Mouse (Mus musculus): Measurements from ENCODE around the gene Spsb1. TPM values are rescaled to one million over a fixed set of nuclear protein-coding genes. Genes with fewer than 3 reads are reported as not detected.

Gene Spsb1
- polyA plus RNA-seq, 1 experiment from 2014 or later, result 0.97 TPM

DNA sequence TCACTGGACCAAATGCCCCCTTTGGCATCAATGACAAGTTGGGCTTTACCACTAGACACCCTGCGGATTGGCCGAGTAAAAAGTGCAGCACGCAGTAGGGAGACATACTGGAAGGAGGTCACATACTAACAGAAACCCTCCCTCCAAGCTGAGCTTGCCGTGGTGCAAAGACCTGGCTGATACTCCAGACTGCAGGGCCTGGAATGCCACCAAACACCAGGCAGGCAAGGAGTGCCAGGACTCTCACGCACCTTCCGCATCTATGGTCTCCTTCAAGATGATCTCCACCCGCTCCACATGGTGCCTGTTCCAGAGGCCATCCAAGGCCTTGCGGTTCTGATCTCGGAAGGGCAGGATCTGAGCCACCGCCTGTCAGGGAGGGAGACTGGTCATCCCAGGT is 39.4 kb upstream of the Spsb1 start:
- ATAC-seq (ENCODE audit: low read depth) (no peak), DNase-seq (no peak)
- H3K4me1 ChIP-seq (replicated peaks), result peaks cover 48% of the 10 kb centered on the region
- no peak overlapping the region for H3K9ac ChIP-seq
- peaks cover 22% of the 10 kb centered on the region for H3K36me3 ChIP-seq
- H3K9me3 ChIP-seq (replicated peaks), result no peaks in the 10 kb centered on the region
- no peaks in the 10 kb centered on the region for H3K27me3 ChIP-seq
- 85% methylated on average over 10 of the region's 10 CpGs for WGBS (ENCODE audit: insufficient replicate concordance)
- no peak overlapping the region for H3K4me2 ChIP-seq
- no peak overlapping the region for H3K4me3 ChIP-seq (replicated peaks)
- no peak overlapping the region for H3K27ac ChIP-seq

DNA sequence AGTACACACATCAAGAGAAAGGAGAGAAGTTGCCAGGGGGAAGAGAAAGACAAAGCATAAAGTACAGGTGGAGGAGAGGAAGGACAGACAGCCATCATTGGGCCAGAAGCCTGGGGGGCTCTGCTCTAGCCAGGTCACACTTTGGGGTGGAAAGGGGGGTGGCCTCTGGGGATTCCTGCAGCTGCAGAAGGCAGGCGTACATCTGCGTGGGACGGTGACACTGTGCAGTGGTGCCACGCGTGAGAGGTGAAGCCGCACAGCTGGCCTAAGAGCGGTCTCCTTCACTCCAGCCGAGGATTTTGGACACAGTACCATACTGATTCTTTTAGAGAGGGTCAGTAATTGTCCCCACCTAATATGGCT is 37.8 kb upstream of the Spsb1 start:
- Histone ChIP-seq H3K27me3 (no peaks in the 10 kb centered on the region), H3K9me3 (replicated peaks) (no peaks in the 10 kb centered on the region), H3K4me1 (replicated peaks) (peaks cover 46% of the 10 kb centered on the region), H3K4me3 (replicated peaks) (no peak overlapping the region), H3K4me2 (no peak overlapping the region), H3K36me3 (peaks cover 22% of the 10 kb centered on the region), H3K9ac (no peak overlapping the region), H3K27ac (no peak overlapping the region)
- DNase-seq, result no peak
- 81% methylated on average over 8 of the region's 8 CpGs for WGBS (ENCODE audit: insufficient replicate concordance)
- ATAC-seq (ENCODE audit: low read depth), result no peak

DNA sequence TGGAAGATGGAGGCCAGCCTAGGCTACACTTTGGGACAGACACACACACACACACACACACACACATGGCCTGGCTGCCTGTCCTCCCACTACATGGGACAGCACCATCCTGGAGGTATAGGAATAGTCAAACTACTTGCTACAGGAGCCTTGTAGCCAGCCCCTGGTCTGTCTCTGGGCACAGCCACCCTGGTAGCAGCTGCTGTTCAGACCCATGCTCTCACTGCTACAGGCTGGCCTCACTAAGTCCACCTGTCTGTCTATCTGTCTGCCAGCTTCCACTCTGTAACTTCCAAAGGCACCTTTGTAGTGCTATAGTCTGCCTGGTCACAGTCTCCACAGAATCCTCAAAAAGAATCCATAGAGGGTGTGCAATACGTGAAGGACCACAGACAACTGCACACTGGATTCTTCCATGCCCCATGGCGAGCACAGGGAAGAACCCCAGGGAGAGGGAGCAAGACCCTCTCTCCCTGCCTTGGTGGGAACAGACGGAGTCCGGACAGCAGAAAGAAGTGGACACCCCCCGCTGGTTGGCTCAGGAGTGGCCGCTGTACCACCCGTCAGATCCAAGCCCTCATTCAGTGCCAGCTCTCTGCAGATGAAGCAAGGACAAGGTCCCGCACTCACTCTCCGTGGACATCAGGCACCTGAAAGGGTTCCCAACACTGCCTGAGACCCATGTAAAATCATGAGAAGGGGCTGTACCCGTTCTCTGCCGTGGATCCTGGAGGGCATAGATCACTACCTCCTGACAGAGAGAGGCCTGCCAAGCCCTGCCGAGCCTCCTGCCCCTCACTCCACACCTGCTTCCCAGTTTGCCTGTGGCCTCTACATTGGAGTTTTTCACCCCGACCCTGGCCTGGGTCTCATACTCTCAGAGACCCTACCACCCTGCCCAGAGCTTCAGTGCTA is 37.2 kb upstream of the Spsb1 start:
- ATAC-seq (ENCODE audit: low read depth), result no peak
- Histone ChIP-seq H3K4me2 (no peak overlapping the region), H3K9me3 (replicated peaks) (no peaks in the 10 kb centered on the region), H3K27ac (peak overlapping the region; percentile 70; the same call in 1 of the 2 replicates), H3K4me3 (replicated peaks) (no peak overlapping the region), H3K9ac (no peak overlapping the region), H3K4me1 (replicated peaks) (peaks cover 39% of the 10 kb centered on the region), H3K36me3 (peaks cover 22% of the 10 kb centered on the region), H3K27me3 (no peaks in the 10 kb centered on the region)
- WGBS (ENCODE audit: insufficient replicate concordance), result 77% methylated on average over 13 of the region's 13 CpGs
- DNase-seq, result no peak

DNA sequence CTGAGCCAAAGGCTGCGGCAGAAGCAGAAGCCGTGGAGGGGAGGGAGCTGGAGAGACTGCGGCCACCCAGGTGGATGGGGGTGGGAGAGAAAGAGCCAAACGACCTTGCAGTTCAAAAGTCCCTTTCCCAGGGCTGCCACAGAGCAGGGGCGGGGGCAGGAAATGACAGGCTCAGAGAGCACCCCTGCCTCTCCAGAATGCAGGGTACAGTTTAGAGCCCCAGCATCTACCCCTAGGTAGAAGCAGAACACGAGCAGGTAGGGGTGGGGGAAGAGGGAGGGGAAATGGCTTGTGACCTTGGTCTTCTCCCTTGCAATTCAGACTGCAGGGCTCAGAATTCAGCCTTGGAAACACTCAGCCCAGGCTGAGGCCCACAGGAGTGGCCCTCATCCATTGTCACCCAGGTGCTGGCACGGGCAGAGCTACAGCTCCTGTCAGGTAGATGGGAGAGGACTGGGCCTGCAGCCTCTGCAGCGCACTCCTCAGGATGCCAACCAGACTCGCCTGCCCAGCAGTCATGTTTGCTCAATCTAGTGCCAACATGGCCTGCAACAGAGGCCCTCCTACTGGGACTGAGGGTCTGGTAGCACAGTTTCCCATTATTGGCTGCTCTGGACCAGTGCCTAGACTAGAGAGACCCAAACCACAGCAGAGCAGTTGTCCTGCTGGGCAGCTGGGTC is 36.3 kb upstream of the Spsb1 start:
- no peak overlapping the region for H3K4me3 ChIP-seq (replicated peaks)
- DNase-seq (no peak), ATAC-seq (ENCODE audit: low read depth) (peak; percentile 24; the same call in 1 of the 2 replicates)
- no peaks in the 10 kb centered on the region for H3K9me3 ChIP-seq (replicated peaks)
- H3K36me3 ChIP-seq, result peaks cover 22% of the 10 kb centered on the region
- H3K9ac ChIP-seq, result no peak overlapping the region
- H3K27me3 ChIP-seq, result no peaks in the 10 kb centered on the region
- H3K4me2 ChIP-seq, result peak overlapping the region; percentile 35
- WGBS (ENCODE audit: insufficient replicate concordance), result 46% methylated on average over 9 of the region's 9 CpGs
- H3K27ac ChIP-seq, result peak overlapping the region; percentile 70
- H3K4me1 ChIP-seq (replicated peaks), result peaks cover 38% of the 10 kb centered on the region

DNA sequence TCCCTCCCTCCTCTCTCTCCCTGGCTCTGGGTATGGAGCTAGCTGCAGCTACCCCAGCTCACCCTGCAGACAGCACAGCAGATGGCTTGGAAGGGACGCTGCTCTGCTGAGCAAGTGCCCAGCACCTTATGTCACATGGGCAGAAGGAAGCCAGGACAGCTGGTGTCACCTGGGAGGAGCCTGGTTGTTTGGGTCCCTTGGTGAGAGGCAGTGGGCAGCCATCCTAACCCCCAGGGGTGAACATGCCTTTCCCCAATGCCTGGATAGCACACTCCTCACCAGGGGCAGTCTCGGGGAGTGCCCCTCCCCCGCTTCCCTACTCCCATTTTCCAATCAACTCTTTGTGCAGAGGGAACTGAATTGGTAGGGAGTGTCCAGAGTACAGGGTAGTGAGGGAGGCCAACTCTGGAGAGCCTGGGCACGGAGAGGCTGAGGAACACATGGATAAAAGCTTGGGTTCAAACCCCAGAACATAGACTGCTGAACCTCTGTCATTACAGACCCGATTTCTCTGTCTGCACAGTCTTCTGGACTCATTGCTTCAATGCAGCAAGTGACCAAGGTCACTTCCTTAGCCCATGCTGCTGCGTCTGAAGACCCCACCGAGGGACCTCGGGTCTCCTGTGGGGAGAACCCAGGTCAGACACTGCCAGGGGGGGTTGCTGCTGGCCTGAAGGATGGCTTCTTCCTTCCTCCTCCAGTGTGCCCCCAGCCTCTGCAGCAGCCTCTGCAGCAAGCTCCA is 35.5 kb upstream of the Spsb1 start:
- DNase-seq (no peak), ATAC-seq (ENCODE audit: low read depth) (no peak)
- Histone ChIP-seq H3K36me3 (peaks cover 16% of the 10 kb centered on the region), H3K4me2 (peak overlapping the region; percentile 35), H3K9me3 (replicated peaks) (no peaks in the 10 kb centered on the region), H3K4me1 (replicated peaks) (peaks cover 38% of the 10 kb centered on the region), H3K4me3 (replicated peaks) (no peak overlapping the region), H3K27me3 (no peaks in the 10 kb centered on the region), H3K9ac (no peak overlapping the region), H3K27ac (peak overlapping the region; percentile 70)
- WGBS (ENCODE audit: insufficient replicate concordance), result 23% methylated on average over 8 of the region's 8 CpGs

DNA sequence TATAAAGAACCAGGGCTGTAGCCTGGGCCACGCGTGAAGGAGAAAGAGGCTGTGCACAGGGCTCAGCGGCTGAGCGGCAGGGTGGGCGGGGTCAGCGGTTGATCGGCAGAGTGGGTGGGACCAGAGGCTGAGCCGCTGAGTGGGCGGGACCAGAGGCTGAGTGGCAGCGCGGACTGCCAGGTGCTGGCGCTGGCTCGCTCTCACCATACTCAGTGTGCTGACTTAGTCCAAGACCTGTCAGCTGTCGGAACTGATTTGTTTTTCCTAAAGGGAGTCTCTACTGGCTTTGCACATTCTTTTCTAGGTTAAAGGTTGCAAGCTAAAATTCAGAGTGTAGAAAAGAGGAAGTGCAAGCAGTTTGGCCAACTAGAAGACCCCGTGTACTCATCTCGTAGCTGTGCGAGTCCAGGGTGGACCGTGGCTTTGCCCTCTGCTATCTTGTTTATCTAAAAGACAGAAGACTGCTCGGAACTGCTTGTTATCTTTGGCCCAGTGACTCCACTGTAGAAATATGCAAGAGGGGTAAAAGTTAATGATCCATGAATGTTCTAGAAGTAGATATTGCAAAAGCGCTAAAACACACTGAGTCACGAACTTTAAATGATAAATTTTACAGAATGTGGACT is 34.2 kb upstream of the Spsb1 start:
- peak overlapping the region; percentile 63 for H3K4me2 ChIP-seq
- peaks cover 38% of the 10 kb centered on the region for H3K4me1 ChIP-seq (replicated peaks)
- DNase-seq (peak; percentile 79), ATAC-seq (ENCODE audit: low read depth) (peak; percentile 91)
- no peaks in the 10 kb centered on the region for H3K27me3 ChIP-seq
- H3K9me3 ChIP-seq (replicated peaks), result no peaks in the 10 kb centered on the region
- H3K36me3 ChIP-seq, result peaks cover 8% of the 10 kb centered on the region
- WGBS (ENCODE audit: insufficient replicate concordance), result 3% methylated on average over 21 of the region's 21 CpGs
- H3K4me3 ChIP-seq (replicated peaks), result peak overlapping the region; percentile 32
- H3K27ac ChIP-seq, result peak overlapping the region; percentile 70; the same call in 1 of the 2 replicates
- H3K9ac ChIP-seq, result peak overlapping the region; percentile 24; the same call in 1 of the 2 replicates

DNA sequence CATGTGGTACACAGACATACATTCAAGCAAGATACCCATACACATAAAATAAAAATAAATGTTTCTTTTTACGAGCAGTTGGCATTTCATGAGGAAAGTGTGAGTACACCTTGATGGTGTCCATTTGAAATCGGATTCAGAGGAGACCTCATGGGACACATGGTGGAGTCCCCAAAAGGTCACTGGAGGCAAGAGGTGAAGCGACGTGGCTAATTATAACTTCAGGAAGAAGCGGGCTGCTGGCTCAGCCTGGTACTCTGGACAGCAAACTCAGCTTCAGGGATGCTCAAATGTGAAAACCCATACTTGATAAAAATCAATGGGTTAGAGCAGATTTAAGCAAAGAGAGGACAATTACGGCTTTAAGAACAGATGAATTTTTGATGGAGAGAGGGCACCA is 33.5 kb upstream of the Spsb1 start:
- Histone ChIP-seq H3K4me1 (replicated peaks) (peaks cover 38% of the 10 kb centered on the region), H3K27me3 (no peaks in the 10 kb centered on the region), H3K36me3 (peaks cover 10% of the 10 kb centered on the region; the same call in 1 of the 2 replicates), H3K9ac (peak overlapping the region; percentile 24; the same call in 1 of the 2 replicates), H3K4me3 (replicated peaks) (peak overlapping the region; percentile 32; the same call in 1 of the 2 replicates), H3K27ac (peak overlapping the region; percentile 70; the same call in 1 of the 2 replicates), H3K4me2 (peak overlapping the region; percentile 63), H3K9me3 (replicated peaks) (no peaks in the 10 kb centered on the region)
- ATAC-seq (ENCODE audit: low read depth) (no peak), DNase-seq (no peak)
- 76% methylated on average over 6 of the region's 6 CpGs for WGBS (ENCODE audit: insufficient replicate concordance)

DNA sequence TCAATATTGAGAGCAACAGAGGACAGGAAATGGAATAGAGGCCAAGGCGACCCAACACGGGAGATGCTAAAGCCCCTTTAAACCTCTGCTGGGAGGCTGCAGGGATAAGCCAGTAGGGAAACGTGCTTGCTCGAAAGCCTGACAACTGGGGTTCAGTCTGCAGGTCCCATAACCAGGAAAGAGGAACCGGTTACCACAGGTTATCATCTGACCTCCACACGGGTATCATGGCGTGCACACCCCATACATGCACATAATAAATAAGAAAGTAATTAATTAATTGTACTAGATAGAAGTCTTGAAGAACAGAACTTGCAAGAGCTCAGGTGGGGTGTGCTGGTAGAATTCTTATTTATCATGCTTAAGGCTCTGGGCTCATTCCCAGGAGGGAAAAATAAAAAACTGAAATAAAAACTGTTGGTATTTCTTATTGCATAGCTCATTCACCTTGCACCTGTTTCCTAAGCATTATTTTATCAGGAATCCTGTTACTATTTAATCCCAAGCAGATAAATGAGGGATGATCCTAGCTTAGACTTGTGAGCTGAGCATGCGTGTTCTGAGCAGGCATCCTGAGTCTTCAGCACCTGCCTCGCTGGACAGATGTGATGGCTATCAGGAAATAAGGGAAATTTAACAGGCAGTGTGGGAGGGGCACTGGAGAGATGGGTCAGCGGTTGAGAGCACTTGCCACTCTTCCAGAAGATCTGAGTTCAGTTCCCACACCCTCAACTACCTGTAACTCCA is 32.0 kb upstream of the Spsb1 start:
- Histone ChIP-seq H3K4me3 (replicated peaks) (no peak overlapping the region), H3K9ac (no peak overlapping the region), H3K36me3 (peaks cover 19% of the 10 kb centered on the region), H3K4me2 (no peak overlapping the region), H3K4me1 (replicated peaks) (peaks cover 35% of the 10 kb centered on the region), H3K27me3 (no peaks in the 10 kb centered on the region), H3K27ac (no peak overlapping the region), H3K9me3 (replicated peaks) (no peaks in the 10 kb centered on the region)
- DNase-seq (no peak), ATAC-seq (ENCODE audit: low read depth) (no peak)
- 67% methylated on average over 10 of the region's 10 CpGs for WGBS (ENCODE audit: insufficient replicate concordance)

DNA sequence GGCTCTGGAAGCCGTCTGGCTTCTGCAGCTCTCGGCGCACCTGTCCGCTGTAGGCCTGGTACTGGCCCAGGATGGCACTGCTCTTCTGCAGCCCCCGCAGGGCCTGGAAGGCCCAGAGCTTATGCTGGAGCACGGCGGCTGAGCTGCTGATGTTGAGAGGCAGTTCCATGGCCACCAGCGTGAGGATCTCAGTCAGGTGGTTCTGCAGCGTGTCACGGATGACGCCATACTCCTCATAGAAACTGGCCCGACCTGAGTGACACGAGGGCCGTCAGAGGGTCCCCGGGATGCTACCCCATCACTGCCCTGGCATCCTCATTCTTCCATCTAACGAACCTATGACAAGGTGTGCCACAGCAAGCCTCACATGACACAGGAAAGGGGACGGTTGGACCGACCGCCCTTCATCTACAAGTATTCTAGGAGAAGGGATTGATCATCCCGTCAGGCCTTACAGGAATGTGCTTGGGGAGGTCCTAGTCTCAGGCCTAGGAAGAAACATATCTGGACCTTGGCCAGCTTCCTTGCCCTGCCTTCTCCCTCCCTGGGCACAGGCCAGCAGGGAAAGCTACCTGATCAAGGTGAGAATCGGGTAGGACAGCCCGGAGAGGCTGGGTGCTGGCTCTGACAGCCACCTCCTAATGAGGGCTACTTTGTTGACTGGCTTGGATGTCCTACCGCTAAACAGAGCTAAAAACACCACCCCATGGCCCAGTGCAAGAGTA is 29.2 kb upstream of the Spsb1 start:
- 83% methylated on average over 23 of the region's 23 CpGs for WGBS (ENCODE audit: insufficient replicate concordance)
- Histone ChIP-seq H3K4me1 (replicated peaks) (peaks cover 20% of the 10 kb centered on the region), H3K9me3 (replicated peaks) (no peaks in the 10 kb centered on the region), H3K4me2 (no peak overlapping the region), H3K9ac (no peak overlapping the region), H3K4me3 (replicated peaks) (no peak overlapping the region), H3K27ac (no peak overlapping the region), H3K36me3 (peaks cover 31% of the 10 kb centered on the region), H3K27me3 (no peaks in the 10 kb centered on the region; the same call in 1 of the 2 replicates)
- no peak for ATAC-seq (ENCODE audit: low read depth)
- DNase-seq, result no peak

DNA sequence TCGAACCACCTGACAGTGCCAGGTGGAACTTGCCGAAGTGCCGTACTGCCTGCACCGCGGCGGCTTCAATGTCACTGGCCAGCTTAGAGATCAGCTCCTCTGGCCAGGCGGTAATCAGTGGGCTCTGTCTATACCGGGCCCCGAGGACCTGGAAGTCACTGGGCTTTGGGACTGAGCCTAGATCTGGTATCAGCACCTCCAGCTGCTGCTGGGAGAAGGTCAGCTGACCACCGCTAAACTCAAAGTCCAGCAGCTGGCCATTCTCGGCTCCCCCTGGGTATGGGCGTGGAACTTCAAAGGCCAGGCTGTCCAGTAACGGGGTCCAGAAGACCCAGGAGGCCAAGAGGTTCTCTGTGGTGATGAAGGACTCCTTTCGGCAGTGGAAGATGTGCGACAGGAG is 27.3 kb upstream of the Spsb1 start:
- peaks cover 19% of the 10 kb centered on the region for H3K4me1 ChIP-seq (replicated peaks)
- no peak overlapping the region for H3K27ac ChIP-seq
- H3K4me3 ChIP-seq (replicated peaks), result no peak overlapping the region
- H3K9ac ChIP-seq, result no peak overlapping the region
- 84% methylated on average over 15 of the region's 15 CpGs for WGBS (ENCODE audit: insufficient replicate concordance)
- ATAC-seq (ENCODE audit: low read depth), result no peak
- no peaks in the 10 kb centered on the region; the same call in 1 of the 2 replicates for H3K27me3 ChIP-seq
- H3K4me2 ChIP-seq, result no peak overlapping the region
- DNase-seq, result no peak
- no peaks in the 10 kb centered on the region for H3K9me3 ChIP-seq (replicated peaks)
- peaks cover 31% of the 10 kb centered on the region for H3K36me3 ChIP-seq

Measured in liver, embryonic 13.5 days (tissue).